Mouse (Mus musculus): ENCODE measurements at regions not wholly inside any gene's neighbourhood (a gene's known extent, or its start where the extent isn't known, plus 50 kb on each side); places are given as distances from the start of the nearest gene placed in this dataset.
"Not testable (repeated sequence)": the region's sequence is repeated elsewhere in the genome, so short reads cannot be mapped to it uniquely, and the experiment has no call there.

- DNase-seq (ENCODE audit: low spot score) = no peak
These were observed 107.5 kb upstream of the Rnf152 start for GRCm38 (mm10) chr1:105463819-105464614.

DNA sequence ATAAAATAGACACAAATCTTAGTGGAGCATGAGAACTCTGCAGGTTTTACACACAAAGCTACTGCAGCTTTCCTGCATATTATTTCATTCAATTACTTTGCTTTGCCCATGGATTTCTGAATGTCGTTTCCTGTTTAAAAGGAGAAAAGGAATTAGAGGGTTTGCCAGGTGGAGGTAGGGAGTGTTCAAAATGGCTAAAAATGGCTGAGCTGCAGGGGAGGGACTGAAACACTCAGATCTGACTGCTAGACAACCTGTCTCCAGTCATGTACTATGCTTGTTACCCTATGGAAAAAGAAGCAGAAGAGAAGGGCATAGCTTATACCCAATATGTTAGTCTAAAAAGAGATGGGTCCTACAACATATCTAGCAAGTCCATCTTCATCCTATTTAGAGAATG, 106.2 kb upstream of the Rnf152 start:
- DNase-seq (ENCODE audit: low spot score) = no peak
- intact Hi-C loops (cut with DNase I) = no loop called here

More at GRCm38 (mm10) chr1:105463819-105464614, 107.5 kb upstream of the Rnf152 start:
- intact Hi-C loops (cut with DNase I) = no loop called here

DNA sequence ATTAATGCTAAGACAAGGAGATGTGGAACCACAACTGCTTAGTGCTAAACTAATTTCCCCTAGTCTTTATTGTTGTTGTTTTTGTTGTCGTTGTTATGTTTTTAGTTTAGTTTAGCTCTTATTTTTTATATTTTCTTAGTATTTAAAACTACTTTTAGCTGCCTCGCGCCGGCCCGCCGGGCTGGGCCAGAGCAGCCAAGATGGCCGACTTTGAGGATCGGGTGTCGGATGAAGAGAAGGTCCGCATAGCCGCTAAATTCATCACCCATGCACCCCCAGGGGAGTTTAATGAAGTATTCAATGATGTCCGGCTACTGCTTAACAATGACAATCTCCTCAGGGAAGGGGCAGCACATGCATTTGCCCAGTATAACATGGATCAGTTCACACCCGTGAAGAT, 99.3 kb upstream of the Rnf152 start:
- DNase-seq (ENCODE audit: low spot score); intact Hi-C loops (cut with DNase I): not testable (repeated sequence)

GRCm38 (mm10) chr1:105454687-105455086, 98.2 kb upstream of the Rnf152 start:
- intact Hi-C loops (cut with DNase I) = no loop called here
- no peak for DNase-seq (ENCODE audit: low spot score)

DNA sequence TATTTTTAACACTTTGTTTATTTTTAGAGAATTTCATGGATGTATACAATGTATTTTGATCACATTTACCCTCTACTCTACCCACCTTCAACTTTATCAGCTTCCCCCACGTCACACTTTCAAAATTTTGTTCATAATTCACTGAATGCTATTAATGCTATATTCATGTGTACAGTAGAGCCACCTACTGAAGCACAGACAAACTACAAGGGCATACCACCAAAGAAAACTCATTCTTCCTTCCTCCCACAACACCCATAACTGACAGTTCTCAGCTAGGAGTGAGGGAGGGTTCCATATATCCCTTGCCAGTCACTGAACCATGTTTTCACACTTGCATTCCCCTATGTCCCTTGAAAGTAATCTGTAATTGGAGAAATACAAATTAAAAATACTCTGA, 89.7 kb upstream of the Rnf152 start:
- no peak for DNase-seq (ENCODE audit: low spot score)
- intact Hi-C loops (cut with DNase I) = loop anchor here (5.0 kb wide), 1 partner anchor 459 kb away; no protein-coding TSS in a partner anchor

- DNase-seq (ENCODE audit: low spot score) = no peak
- intact Hi-C loops (cut with DNase I) = no loop called here
These were observed 87.0 kb upstream of the Rnf152 start for GRCm38 (mm10) chr1:105443546-105443945.

DNA sequence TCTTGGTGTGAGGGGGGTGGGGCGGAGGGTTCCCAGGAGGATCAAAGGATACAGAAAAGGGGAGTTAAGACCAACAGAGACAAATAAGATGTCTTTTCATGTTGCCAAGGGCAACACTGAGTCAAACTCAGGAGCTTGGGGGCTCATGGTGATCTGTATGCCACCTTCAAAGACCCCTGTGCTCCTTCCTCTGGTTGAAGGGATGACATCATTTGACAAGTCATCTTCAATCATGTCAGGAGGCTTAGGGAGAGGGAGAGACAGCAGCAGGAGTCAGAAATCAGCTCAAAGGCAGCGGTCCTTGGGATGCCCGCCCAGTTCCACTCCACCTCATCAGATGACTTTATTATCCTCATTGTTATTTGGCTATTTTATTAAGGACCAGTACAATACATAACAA, 83.8 kb upstream of the Rnf152 start:
- no peak for DNase-seq (ENCODE audit: low spot score)
- intact Hi-C loops (cut with DNase I) = no loop called here

DNA sequence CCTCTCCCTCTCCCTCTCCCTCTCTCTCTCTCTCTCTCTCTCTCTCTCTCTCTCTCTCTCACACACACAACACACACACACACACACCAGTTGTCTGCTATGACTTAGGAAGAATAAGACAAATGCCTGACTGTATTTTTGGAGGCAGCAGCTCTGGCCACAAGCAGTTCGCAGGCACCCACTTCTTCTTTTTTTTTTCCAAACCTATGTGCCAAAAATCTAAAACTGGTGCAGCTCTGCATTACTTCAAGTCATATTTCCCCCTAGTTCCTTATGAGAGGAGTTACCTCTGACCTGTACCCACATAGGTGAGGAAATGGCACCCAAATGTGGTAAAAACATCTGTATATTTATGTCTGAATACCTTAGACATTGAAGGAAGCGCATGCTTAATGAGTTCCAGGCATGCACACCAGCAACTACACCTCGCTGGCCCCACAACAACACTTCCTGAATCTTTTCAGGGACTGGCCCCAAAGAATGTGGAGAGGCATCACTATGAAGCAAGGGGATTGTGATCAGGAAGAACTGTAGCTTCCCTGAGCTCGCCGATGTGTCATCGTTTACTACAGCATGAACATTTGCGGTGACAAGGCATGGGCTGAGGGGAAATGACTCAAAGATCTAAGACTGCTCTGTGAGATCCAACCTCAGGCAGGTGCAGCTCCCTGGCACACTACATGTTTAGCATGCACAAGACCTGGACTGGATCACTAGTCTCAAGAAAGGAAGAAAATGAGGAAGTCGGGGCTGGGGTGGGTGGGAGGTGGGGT, 78.3 kb upstream of the Rnf152 start:
- intact Hi-C loops (cut with DNase I) = no loop called here
- no peak for DNase-seq (ENCODE audit: low spot score)

DNA sequence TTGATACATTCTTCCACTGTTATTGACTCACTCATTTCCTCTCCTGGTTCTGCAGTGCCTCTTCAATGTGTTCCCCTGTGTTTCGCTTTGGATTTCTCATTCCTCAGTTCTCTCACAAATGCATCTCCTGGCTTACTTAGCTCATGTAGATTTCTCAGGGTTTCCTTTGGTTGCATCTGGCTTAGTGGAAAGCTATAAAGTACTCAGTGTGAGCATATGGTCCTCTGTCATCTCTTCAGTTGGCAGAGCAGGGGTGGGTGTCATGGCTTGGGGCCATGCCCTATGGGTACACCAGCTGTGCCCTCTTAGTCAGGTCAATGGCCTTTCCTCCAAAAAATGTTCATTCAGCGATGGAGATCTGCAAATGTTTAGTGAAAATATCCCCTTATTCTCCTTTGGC, 77.4 kb upstream of the Rnf152 start:
- no peak for DNase-seq (ENCODE audit: low spot score)
- intact Hi-C loops (cut with DNase I) = no loop called here

DNA sequence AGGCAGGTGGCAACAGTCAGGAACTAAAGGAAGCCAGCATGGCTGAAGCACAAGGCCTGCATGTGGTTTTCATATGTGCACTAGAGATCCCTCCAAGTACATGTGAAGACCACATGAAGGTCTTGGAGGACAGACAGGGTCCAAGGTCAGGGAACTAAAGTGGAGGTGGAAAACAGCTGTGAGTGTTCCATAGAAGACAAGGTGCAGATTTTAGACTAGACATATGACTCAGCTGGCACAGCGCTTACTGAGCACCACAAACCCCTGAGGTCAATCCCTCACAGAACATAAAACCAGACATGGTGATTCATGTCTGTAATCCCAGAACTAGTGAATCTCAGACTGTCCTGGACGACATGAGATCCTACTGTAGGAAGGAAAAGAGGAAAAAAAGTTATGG, 75.3 kb upstream of the Rnf152 start:
- no peak for DNase-seq (ENCODE audit: low spot score)
- intact Hi-C loops (cut with DNase I) = no loop called here

- DNase-seq (ENCODE audit: low spot score) = no peak
- intact Hi-C loops (cut with DNase I) = no loop called here
These were observed 74.2 kb upstream of the Rnf152 start for GRCm38 (mm10) chr1:105430712-105431111.

- intact Hi-C loops (cut with DNase I) = no loop called here
- no peak for DNase-seq (ENCODE audit: low spot score)
These were observed 71.7 kb upstream of the Rnf152 start for GRCm38 (mm10) chr1:105428165-105428564.

DNA sequence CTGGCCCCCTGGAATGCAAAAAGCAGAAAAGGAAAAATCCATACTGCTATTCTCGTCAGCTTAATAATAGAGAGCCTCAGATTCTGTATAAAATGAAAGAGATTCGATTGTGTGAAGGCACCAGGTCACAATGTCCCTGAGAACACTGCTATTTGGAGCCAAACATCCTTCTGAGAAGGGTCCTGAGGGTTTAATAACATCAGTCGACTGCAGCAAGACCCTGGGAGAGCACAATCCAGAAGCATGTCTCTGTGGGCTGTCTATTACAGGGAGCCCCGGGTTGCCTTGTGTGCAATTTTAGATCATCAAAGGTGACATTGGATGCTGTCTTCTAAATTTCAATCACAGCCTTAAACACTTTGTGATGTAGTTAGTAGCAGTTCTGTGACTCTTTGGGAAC, 69.6 kb upstream of the Rnf152 start:
- DNase-seq (ENCODE audit: low spot score) = no peak
- intact Hi-C loops (cut with DNase I) = no loop called here

- no peak for DNase-seq (ENCODE audit: low spot score)
- intact Hi-C loops (cut with DNase I) = no loop called here
These were observed 66.9 kb upstream of the Rnf152 start for GRCm38 (mm10) chr1:105423380-105423779.

DNA sequence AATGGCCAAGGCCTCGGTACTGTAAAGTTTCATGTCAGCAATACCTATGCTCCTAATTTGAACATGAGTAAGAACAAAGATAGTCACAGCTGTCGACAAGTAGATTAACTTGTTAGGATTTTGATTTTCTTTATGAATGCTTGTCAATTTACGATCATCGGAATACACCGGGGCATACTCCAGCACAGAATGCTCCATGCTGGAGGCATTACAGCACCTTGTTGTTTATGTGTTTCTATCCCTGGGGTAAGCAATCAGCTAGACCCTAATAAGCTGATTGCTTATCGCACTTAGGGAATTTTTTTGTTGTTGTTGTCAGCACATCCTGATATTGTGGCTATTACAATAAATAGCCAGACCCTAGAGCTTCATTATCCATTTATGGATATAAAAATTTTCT, 66.4 kb upstream of the Rnf152 start:
- intact Hi-C loops (cut with DNase I) = no loop called here
- DNase-seq (ENCODE audit: low spot score) = no peak

DNA sequence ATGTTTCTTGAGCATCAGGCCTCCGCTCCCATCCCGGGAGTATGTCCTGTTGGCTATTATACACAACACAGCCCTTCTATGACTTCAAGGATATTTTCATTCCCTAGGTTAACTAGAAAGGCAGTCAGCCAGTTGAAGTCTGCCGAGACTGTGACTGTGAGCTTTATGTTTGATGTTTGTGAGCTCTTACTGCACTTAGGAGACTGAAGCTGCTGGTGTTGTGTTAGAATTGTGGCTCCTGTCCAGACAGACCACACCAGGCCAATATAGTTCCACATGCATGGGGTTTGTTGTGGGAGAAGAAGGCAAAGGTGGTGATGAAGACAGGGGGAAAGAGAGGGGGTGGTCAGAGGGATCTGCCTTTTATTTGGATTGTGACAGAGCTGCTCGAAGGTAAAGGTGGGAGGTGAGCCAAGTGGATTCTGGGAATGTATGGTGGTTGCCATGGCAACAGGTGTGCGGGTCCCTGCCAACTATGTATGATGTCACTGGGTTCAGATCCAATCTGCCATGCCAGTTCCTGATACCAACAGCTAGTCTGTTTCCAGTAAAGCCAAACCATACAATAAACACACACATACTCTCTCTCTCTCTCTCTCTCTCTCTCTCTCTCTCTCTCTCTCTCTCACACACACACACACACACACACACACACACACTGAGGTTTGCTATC, 64.0 kb upstream of the Rnf152 start:
- intact Hi-C loops (cut with DNase I) = no loop called here
- DNase-seq (ENCODE audit: low spot score) = no peak

Data from heart, postnatal 25 days (tissue).